ENCODE assay signal across 8 mouse cellular contexts in the genomic region with DNA sequence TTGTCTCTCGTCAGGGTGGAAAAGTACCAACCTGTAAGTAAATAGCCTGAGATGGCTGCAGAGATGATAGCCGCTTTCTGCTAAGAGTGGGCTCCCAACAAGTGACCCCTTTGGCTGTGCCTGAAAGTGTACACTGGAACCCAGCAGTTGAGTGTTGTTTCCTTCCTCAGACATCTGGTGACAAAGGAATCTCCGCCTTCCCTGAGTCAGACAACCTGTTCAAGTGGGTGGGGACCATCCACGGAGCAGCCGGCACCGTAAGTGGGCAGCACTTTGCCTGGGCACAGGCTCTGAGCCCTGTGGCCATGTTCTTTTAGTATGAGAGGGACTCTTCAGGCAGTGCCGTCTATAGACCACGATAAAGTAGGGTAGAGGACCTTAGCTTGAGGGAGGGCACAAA. TPM values are rescaled to one million over a fixed set of nuclear protein-coding genes. Genes with fewer than 3 reads are reported as not detected.
DNase-seq lines count a peak whose midpoint lies in the region; ATAC-seq and TF ChIP-seq lines count a peak whose summit lies in the region.

No protein-coding gene starts in this region.

- no peaks in the 10 kb centered on the region for H3K9me3 ChIP-seq in heart, embryonic 15.5 days (replicated peaks)
- no peaks in the 10 kb centered on the region for H3K9me3 ChIP-seq in ES-Bruce4 (replicated peaks; ENCODE audit: control insufficient read depth, insufficient read depth, low read length, poor library complexity, severe bottlenecking)
- H3K9me3 ChIP-seq in hindbrain, embryonic 10.5 days = no peaks in the 10 kb centered on the region
- H3K9me3 ChIP-seq in liver, postnatal 0 days (ENCODE audit: low read length) = no peaks in the 10 kb centered on the region

- no peaks in the 10 kb centered on the region for H3K27me3 ChIP-seq in heart, embryonic 15.5 days
- no peaks in the 10 kb centered on the region for H3K27me3 ChIP-seq in ES-Bruce4 (ENCODE audit: control insufficient read depth, insufficient read depth, low read length, poor library complexity, severe bottlenecking)
- no peaks in the 10 kb centered on the region for H3K27me3 ChIP-seq in hindbrain, embryonic 10.5 days (ENCODE audit: insufficient read depth, poor library complexity, severe bottlenecking)
- no peaks in the 10 kb centered on the region for H3K27me3 ChIP-seq in liver, postnatal 0 days (ENCODE audit: insufficient read depth, low read length)

- TF ChIP-seq POLR2A in ES-Bruce4 (IDR thresholded peaks at IDR 0.05; ENCODE audit: insufficient read depth, low read length) = no peak

- H3K4me2 ChIP-seq in heart, embryonic 15.5 days = peak overlapping the region; percentile 84
- peak overlapping the region; percentile 94 for H3K4me2 ChIP-seq in liver, postnatal 0 days (ENCODE audit: low read depth, low read length)

- H3K9ac ChIP-seq in heart, embryonic 15.5 days = peak overlapping the region; percentile 77
- peak overlapping the region; percentile 92 for H3K9ac ChIP-seq in ES-Bruce4 (ENCODE audit: low read depth, poor library complexity, severe bottlenecking)
- peak overlapping the region; percentile 95 for H3K9ac ChIP-seq in liver, postnatal 0 days (replicated peaks)

- peaks cover 31% of the 10 kb centered on the region for H3K4me1 ChIP-seq in heart, embryonic 15.5 days (replicated peaks)
- H3K4me1 ChIP-seq in ES-Bruce4 (ENCODE audit: control insufficient read depth, insufficient read depth, low read length) = peaks cover 3% of the 10 kb centered on the region
- peaks cover 38% of the 10 kb centered on the region for H3K4me1 ChIP-seq in hindbrain, embryonic 10.5 days (replicated peaks)
- H3K4me1 ChIP-seq in liver, postnatal 0 days (ENCODE audit: insufficient read depth) = peaks cover 27% of the 10 kb centered on the region

- TF ChIP-seq CTCF in ES-Bruce4 (IDR thresholded peaks at IDR 0.05; ENCODE audit: low read depth, low read length) = no peak
- no peak for TF ChIP-seq CTCF in liver, postnatal 0 days (IDR thresholded peaks at IDR 0.05; ENCODE audit: low read depth)

- no peak for ATAC-seq in heart, embryonic 15.5 days (replicated peaks; ENCODE audit: insufficient number of reproducible peaks, insufficient read depth, low FRiP score, low read depth)
- no peak for ATAC-seq in liver, postnatal 0 days

- H3K4me3 ChIP-seq in heart, embryonic 15.5 days = peak overlapping the region; percentile 82
- peak overlapping the region; percentile 99 for H3K4me3 ChIP-seq in ES-Bruce4 (ENCODE audit: low read depth, low read length)
- peak overlapping the region; percentile 93 for H3K4me3 ChIP-seq in hindbrain, embryonic 10.5 days
- peak overlapping the region; percentile 88 for H3K4me3 ChIP-seq in liver, postnatal 0 days (ENCODE audit: low read depth, low read length)

- 54% methylated on average over 8 of the region's 8 CpGs for WGBS in heart, embryonic 15.5 days
- 86% methylated on average over 8 of the region's 8 CpGs for WGBS in hindbrain, embryonic 10.5 days
- WGBS in liver, postnatal 0 days (ENCODE audit: insufficient replicate concordance) = 54% methylated on average over 8 of the region's 8 CpGs

- H3K36me3 ChIP-seq in heart, embryonic 15.5 days = peaks cover 15% of the 10 kb centered on the region
- H3K36me3 ChIP-seq in ES-Bruce4 (ENCODE audit: control insufficient read depth, insufficient read depth, low read length, poor library complexity, severe bottlenecking) = peaks cover 39% of the 10 kb centered on the region
- peaks cover 56% of the 10 kb centered on the region for H3K36me3 ChIP-seq in hindbrain, embryonic 10.5 days
- peaks cover 41% of the 10 kb centered on the region for H3K36me3 ChIP-seq in liver, postnatal 0 days (replicated peaks; ENCODE audit: insufficient read depth, low read length)

- no peak overlapping the region for H3K27ac ChIP-seq in heart, embryonic 15.5 days
- no peak overlapping the region for H3K27ac ChIP-seq in ES-Bruce4 (ENCODE audit: insufficient read depth, low read length)
- peak overlapping the region; percentile 96 for H3K27ac ChIP-seq in hindbrain, embryonic 10.5 days
- peak overlapping the region; percentile 80 for H3K27ac ChIP-seq in liver, postnatal 0 days (ENCODE audit: low read depth)

- DNase-seq in heart, adult 9 months (ENCODE audit: low spot score in 2 of 2) = no peak
- DNase-seq in hindbrain, embryonic 10.5 days (ENCODE audit: low spot score) = no peak
- DNase-seq in liver, postnatal 0 days = no peak
- DNase-seq in retina, embryonic 14.5 days (ENCODE audit: low spot score) = no peak
- no peak for DNase-seq in spleen, postnatal 10 days (ENCODE audit: low spot score in 2 of 2)
- DNase-seq in urinary bladder, postnatal 25 days (ENCODE audit: low spot score) = no peak

- no peak for TF ChIP-seq EP300 in ES-Bruce4 (IDR thresholded peaks at IDR 0.05; ENCODE audit: insufficient read depth, low read depth, low read length)
- no peak for TF ChIP-seq EP300 in liver, postnatal 0 days (IDR thresholded peaks at IDR 0.05; ENCODE audit: low read depth)

RNA-seq across cellular contexts. Expression of a gene that starts 1.4 kb away (rescaled TPM):
- 377 and 382 TPM in 2 replicates for polyA plus RNA-seq in heart, embryonic 15.5 days (2015; fragmentation: Nextera tagmentation; extraction: Ambion mirVana)
- polyA plus RNA-seq in ES-Bruce4 (2011; ENCODE audit: insufficient read depth, insufficient read length, low read depth, missing spikeins) = 366 and 371 TPM in 2 replicates
- polyA plus RNA-seq in hindbrain, embryonic 10.5 days (2016; fragmentation: Nextera tagmentation; extraction: Ambion mirVana) = 588 and 602 TPM in 2 replicates
- 243 and 277 TPM in 2 replicates for polyA plus RNA-seq in liver, postnatal 0 days (2015; fragmentation: Nextera tagmentation; extraction: Ambion mirVana)

RNA-seq across cellular contexts. Expression of a gene that starts 8.6 kb away (rescaled TPM):
- polyA plus RNA-seq in heart, embryonic 15.5 days (2015; fragmentation: Nextera tagmentation; extraction: Ambion mirVana) = 4.9 and 5.2 TPM in 2 replicates
- 0.88 and 1.6 TPM in 2 replicates for polyA plus RNA-seq in ES-Bruce4 (2011; ENCODE audit: insufficient read depth, insufficient read length, low read depth, missing spikeins)
- not detected in 2 replicates for polyA plus RNA-seq in hindbrain, embryonic 10.5 days (2016; fragmentation: Nextera tagmentation; extraction: Ambion mirVana)
- polyA plus RNA-seq in liver, postnatal 0 days (2015; fragmentation: Nextera tagmentation; extraction: Ambion mirVana) = 6.5 and 127 TPM in 2 replicates

RNA-seq across cellular contexts. Expression of a gene that starts 14.5 kb away (rescaled TPM):
- polyA plus RNA-seq in heart, embryonic 15.5 days (2015; fragmentation: Nextera tagmentation; extraction: Ambion mirVana) = 42.5 and 43.4 TPM in 2 replicates
- polyA plus RNA-seq in ES-Bruce4 (2011; ENCODE audit: insufficient read depth, insufficient read length, low read depth, missing spikeins) = 10.7 and 11.2 TPM in 2 replicates
- 10.8 and 13.7 TPM in 2 replicates for polyA plus RNA-seq in hindbrain, embryonic 10.5 days (2016; fragmentation: Nextera tagmentation; extraction: Ambion mirVana)
- polyA plus RNA-seq in liver, postnatal 0 days (2015; fragmentation: Nextera tagmentation; extraction: Ambion mirVana) = 6.1 and 7.4 TPM in 2 replicates

RNA-seq across cellular contexts. Expression of a gene that starts 25.3 kb away (rescaled TPM):
- polyA plus RNA-seq in heart, embryonic 15.5 days (2015; fragmentation: Nextera tagmentation; extraction: Ambion mirVana) = 51.0 and 51.4 TPM in 2 replicates
- polyA plus RNA-seq in ES-Bruce4 (2011; ENCODE audit: insufficient read depth, insufficient read length, low read depth, missing spikeins) = 26.7 and 30.4 TPM in 2 replicates
- 81.3 and 87.4 TPM in 2 replicates for polyA plus RNA-seq in hindbrain, embryonic 10.5 days (2016; fragmentation: Nextera tagmentation; extraction: Ambion mirVana)
- 33.7 and 34.2 TPM in 2 replicates for polyA plus RNA-seq in liver, postnatal 0 days (2015; fragmentation: Nextera tagmentation; extraction: Ambion mirVana)

RNA-seq across cellular contexts. Expression of a gene that starts 25.4 kb away (rescaled TPM):
- polyA plus RNA-seq in heart, embryonic 15.5 days (2015; fragmentation: Nextera tagmentation; extraction: Ambion mirVana) = 0.74 and 0.77 TPM in 2 replicates
- 0.60 and 1.7 TPM in 2 replicates for polyA plus RNA-seq in ES-Bruce4 (2011; ENCODE audit: insufficient read depth, insufficient read length, low read depth, missing spikeins)
- polyA plus RNA-seq in hindbrain, embryonic 10.5 days (2016; fragmentation: Nextera tagmentation; extraction: Ambion mirVana) = 0.85 and 1.4 TPM in 2 replicates
- 2.0 and 2.5 TPM in 2 replicates for polyA plus RNA-seq in liver, postnatal 0 days (2015; fragmentation: Nextera tagmentation; extraction: Ambion mirVana)

Comparison
In these comparisons a context has a peak if more than half of its experiments do, and no peak if none do; other contexts are left out.
1. H3K27ac ChIP-seq: peak in hindbrain, embryonic 10.5 days (single experiment) and liver, postnatal 0 days (single experiment); none in heart, embryonic 15.5 days (single experiment) and ES-Bruce4 (single experiment).
2. Peak in every context shown above with its lines, with median percentiles within 50 percentile points of each other: H3K4me3 ChIP-seq and H3K9ac ChIP-seq.